Mouse (Mus musculus) MEL (cell line): ENCODE measurements around the gene Cldn17. TPM values are rescaled to one million over a fixed set of nuclear protein-coding genes. Genes with fewer than 3 reads are reported as not detected.

Experiments
- DNase-seq: peaks from one replicate; pipeline ENCODE4 v3.0.0; 2011; ENCODE audit warnings: low read depth, low spot score
- H3K27ac ChIP-seq: 2 replicates; pipeline ENCODE4 v1.5.1; 2012; ENCODE audit warnings: low read depth, mild to moderate bottlenecking, control low read depth, low read length, moderate library complexity; ENCODE audit not compliant: control insufficient read depth
- H3K27me3 ChIP-seq, 2 experiments: fragments of 150-350 bp in 1 of 2; sonication (generic) in 1 of 2; 2 replicates each; pipeline ENCODE4 v1.6.1; 2012; ENCODE audit warnings: low read length in 2 of 2, mild to moderate bottlenecking in 2 of 2, improper control_type of control experiment in 1 of 2, moderate library complexity in 1 of 2; ENCODE audit not compliant: insufficient read depth in 2 of 2, control insufficient read depth in 1 of 2
- H3K36me3 ChIP-seq, 2 experiments: 2 replicates each; pipeline ENCODE4 v1.6.1; 2012 to 2014; ENCODE audit warnings: low read length in 2 of 2, improper control_type of control experiment in 1 of 2, inconsistent platforms in 1 of 2, mild to moderate bottlenecking in 1 of 2; ENCODE audit not compliant: insufficient read depth in 2 of 2, control insufficient read depth in 1 of 2
- H3K4me1 ChIP-seq, 2 experiments: fragments of 150-350 bp in 1 of 2; sonication (generic) in 1 of 2; 2 replicates each; pipeline ENCODE4 v1.6.1; 2012; ENCODE audit warnings: low read length in 2 of 2, improper control_type of control experiment in 1 of 2, mild to moderate bottlenecking in 1 of 2; ENCODE audit not compliant: insufficient read depth in 2 of 2, control insufficient read depth in 1 of 2
- H3K4me3 ChIP-seq, 2 experiments: fragments of 150-350 bp in 1 of 2; sonication (generic) in 1 of 2; 2 replicates each; pipeline ENCODE4 v1.5.1; 2012; ENCODE audit warnings: low read depth in 2 of 2, low read length in 2 of 2, mild to moderate bottlenecking in 2 of 2, moderate library complexity in 2 of 2, control low read depth in 1 of 2, improper control_type of control experiment in 1 of 2; ENCODE audit not compliant: control insufficient read depth in 1 of 2, insufficient read depth in 1 of 2
- H3K79me2 ChIP-seq: 2 replicates; pipeline ENCODE4 v1.6.1; 2012; ENCODE audit warnings: mild to moderate bottlenecking, low read length, moderate library complexity; ENCODE audit not compliant: control insufficient read depth, poor library complexity, insufficient read depth
- H3K9ac ChIP-seq: 2 replicates; pipeline ENCODE4 v1.6.1; 2012; ENCODE audit warnings: low read depth, mild to moderate bottlenecking, control low read depth, low read length, moderate library complexity; ENCODE audit not compliant: control insufficient read depth, poor library complexity, severe bottlenecking
- H3K9me3 ChIP-seq: fragments of 150-350 bp; sonication (generic); replicated peaks from 2 replicates; pipeline ENCODE4 v1.6.1; 2012; ENCODE audit warnings: mild to moderate bottlenecking, low read length, improper control_type of control experiment, moderate library complexity; ENCODE audit not compliant: insufficient read depth
- BHLHE40 ChIP-seq: IDR thresholded peaks from 2 replicates; pipeline ENCODE4 v1.6.1; 2012; ENCODE audit warnings: low read depth, mild to moderate bottlenecking, inconsistent platforms, low read length, improper control_type of control experiment, borderline replicate concordance
- CHD2 ChIP-seq: IDR thresholded peaks from 2 replicates; pipeline ENCODE4 v1.6.1; 2011; ENCODE audit warnings: low read length, improper control_type of control experiment
- EP300 ChIP-seq, 2 experiments: IDR thresholded peaks; 2 replicates each; pipeline ENCODE4 v1.6.1; 2011; ENCODE audit warnings: improper control_type of control experiment in 2 of 2, low read length in 2 of 2, low read depth in 1 of 2, mild to moderate bottlenecking in 1 of 2
- HCFC1 ChIP-seq: IDR thresholded peaks from 2 replicates; pipeline ENCODE4 v1.6.1; 2012; ENCODE audit warnings: low read depth, mild to moderate bottlenecking, inconsistent platforms, low read length, improper control_type of control experiment, moderate library complexity
- JUND ChIP-seq: IDR thresholded peaks from 2 replicates; pipeline ENCODE4 v1.6.1; 2011; ENCODE audit warnings: low read depth, mild to moderate bottlenecking, improper control_type of control experiment, low read length
- MAFK ChIP-seq: IDR thresholded peaks from 2 replicates; pipeline ENCODE4 v1.6.1; 2011; ENCODE audit warnings: low read depth, mild to moderate bottlenecking, low read length, improper control_type of control experiment, borderline replicate concordance
- MAZ ChIP-seq: IDR thresholded peaks from 2 replicates; pipeline ENCODE4 v1.6.1; 2012; ENCODE audit warnings: low read depth, mild to moderate bottlenecking, inconsistent platforms, low read length, improper control_type of control experiment
- MXI1 ChIP-seq: IDR thresholded peaks from 2 replicates; pipeline ENCODE4 v1.6.1; 2011; ENCODE audit warnings: mild to moderate bottlenecking, low read depth, low read length, improper control_type of control experiment
- MYB ChIP-seq: IDR thresholded peaks from 2 replicates; pipeline ENCODE4 v1.6.1; 2011; ENCODE audit warnings: mild to moderate bottlenecking, low read depth, low read length, improper control_type of control experiment
- MYC ChIP-seq: IDR thresholded peaks from 2 replicates; pipeline ENCODE4 v1.6.1; 2011; ENCODE audit warnings: low read depth, mild to moderate bottlenecking, low read length, improper control_type of control experiment, moderate library complexity
- NRF1 ChIP-seq: IDR thresholded peaks from 2 replicates; pipeline ENCODE4 v1.6.1; 2014; ENCODE audit warnings: low read depth, mild to moderate bottlenecking, inconsistent platforms, low read length, improper control_type of control experiment, moderate library complexity; ENCODE audit not compliant: poor library complexity, insufficient read depth, severe bottlenecking
- POLR2A ChIP-seq, 2 experiments: IDR thresholded peaks; 2 replicates each; pipeline ENCODE4 v1.6.1; 2011 to 2012; ENCODE audit warnings: low read length in 2 of 2, mild to moderate bottlenecking in 2 of 2, control low read depth in 1 of 2, improper control_type of control experiment in 1 of 2, low read depth in 1 of 2, moderate library complexity in 1 of 2; ENCODE audit not compliant: control insufficient read depth in 1 of 2, insufficient read depth in 1 of 2, poor library complexity in 1 of 2
- POLR2AphosphoS5 ChIP-seq: IDR thresholded peaks from 2 replicates; pipeline ENCODE4 v1.6.1; 2012; ENCODE audit warnings: low read depth, borderline replicate concordance, mild to moderate bottlenecking, inconsistent platforms, low read length, moderate library complexity, mixed read lengths
- RAD21 ChIP-seq: IDR thresholded peaks from 2 replicates; pipeline ENCODE4 v1.6.1; 2011; ENCODE audit warnings: mild to moderate bottlenecking, low read depth, low read length, improper control_type of control experiment
- TCF12 ChIP-seq: IDR thresholded peaks from 2 replicates; pipeline ENCODE4 v1.6.1; 2014; ENCODE audit warnings: low read depth, mild to moderate bottlenecking, inconsistent platforms, low read length, improper control_type of control experiment, moderate library complexity
- USF1 ChIP-seq: IDR thresholded peaks from 2 replicates; pipeline ENCODE4 v1.6.1; 2014; ENCODE audit warnings: low read depth, mild to moderate bottlenecking, inconsistent platforms, low read length, improper control_type of control experiment, moderate library complexity
- ZKSCAN1 ChIP-seq: IDR thresholded peaks from 2 replicates; pipeline ENCODE4 v1.6.1; 2012; ENCODE audit warnings: low read depth, mild to moderate bottlenecking, inconsistent platforms, low read length, improper control_type of control experiment, moderate library complexity
- ZNF384 ChIP-seq: IDR thresholded peaks from 2 replicates; pipeline ENCODE4 v1.6.1; 2012; ENCODE audit warnings: low read depth, mild to moderate bottlenecking, inconsistent platforms, low read length, improper control_type of control experiment
- polyA plus RNA-seq, 2 experiments: library from polyadenylated mRNA; stranded (reverse) in 1 of 2; unstranded in 1 of 2; fragments of >175 nt in 1 of 2; fragments of >200 nt in 1 of 2; gene quantifications; 2 replicates each; pipeline versions ENCODE4 v1.2.1 to v1.2.4; 2012; ENCODE audit warnings: low replicate concordance in 2 of 2, low read depth in 1 of 2; ENCODE audit not compliant: insufficient read length in 2 of 2, insufficient read depth in 1 of 2, missing spikeins in 1 of 2
- total RNA-seq: library from RNA; depleted of rRNA; stranded (reverse); fragments of 300-350 nt; gene quantifications from 2 replicates; pipeline ENCODE4 v1.2.3, GENCODE M21; 2012

Cldn17 gene
- total and polyA plus RNA-seq, 3 experiments: not detected

GRCm38 (mm10) chr16:88508150-88508549 lies 1.4 kb upstream of the Cldn17 start:
- H3K27me3 ChIP-seq: no peaks in the 10 kb centered on the region
- H3K27ac ChIP-seq: no peak overlapping the region
- no peaks in the 10 kb centered on the region for H3K79me2 ChIP-seq
- no peak overlapping the region for H3K4me3 ChIP-seq
- H3K9ac ChIP-seq: no peak overlapping the region
- no peaks in the 10 kb centered on the region for H3K9me3 ChIP-seq
- DNase-seq: no peak
- H3K36me3 ChIP-seq: no peaks in the 10 kb centered on the region
- H3K4me1 ChIP-seq: no peaks in the 10 kb centered on the region
- no peak for TF ChIP-seq ZNF384

- no peak for DNase-seq
- no peak overlapping the region for H3K27ac ChIP-seq
- no peaks in the 10 kb centered on the region for H3K36me3 ChIP-seq
- H3K4me1 ChIP-seq: no peaks in the 10 kb centered on the region
- TF ChIP-seq CHD2: no peak
- no peak for TF ChIP-seq MAZ
- no peak for TF ChIP-seq EP300 (IDR thresholded peaks at IDR 0.05; ENCODE audit: low read depth in 1 of 2, low read length in 2 of 2)
- no peak for TF ChIP-seq NRF1
- TF ChIP-seq TCF12: no peak
- TF ChIP-seq RAD21: no peak
- no peak for TF ChIP-seq MAFK
- no peak for TF ChIP-seq HCFC1
- no peak for TF ChIP-seq JUND
- no peak for TF ChIP-seq BHLHE40
- TF ChIP-seq ZKSCAN1: no peak
- TF ChIP-seq MXI1: no peak
- TF ChIP-seq MYB: no peak
- TF ChIP-seq USF1: no peak
- no peak for TF ChIP-seq POLR2AphosphoS5
- no peak for TF ChIP-seq MYC
- TF ChIP-seq POLR2A (IDR thresholded peaks at IDR 0.05; ENCODE audit: control insufficient read depth in 1 of 2, insufficient read depth in 1 of 2, low read depth in 1 of 2, low read length in 2 of 2, poor library complexity in 1 of 2): no peak
- no peak overlapping the region for H3K9ac ChIP-seq
- H3K9me3 ChIP-seq: no peaks in the 10 kb centered on the region
- no peak overlapping the region for H3K4me3 ChIP-seq
- no peaks in the 10 kb centered on the region for H3K79me2 ChIP-seq
- H3K27me3 ChIP-seq: no peaks in the 10 kb centered on the region
Observed at GRCm38 (mm10) chr16:88506338-88506737, 440 bp downstream of the Cldn17 start.
